Mouse (Mus musculus): ENCODE measurements around the gene Vmn1r85. TPM values are rescaled to one million over a fixed set of nuclear protein-coding genes. Genes with fewer than 3 reads are reported as not detected.
"Not testable (repeated sequence)": the region's sequence is repeated elsewhere in the genome, so short reads cannot be mapped to it uniquely, and the experiment has no call there.

Gene Vmn1r85
- total RNA-seq (2014; rRNA removed) = not detected in 2 replicates
- polyA plus RNA-seq (2012; rRNA removed) = not detected in 2 replicates

DNA sequence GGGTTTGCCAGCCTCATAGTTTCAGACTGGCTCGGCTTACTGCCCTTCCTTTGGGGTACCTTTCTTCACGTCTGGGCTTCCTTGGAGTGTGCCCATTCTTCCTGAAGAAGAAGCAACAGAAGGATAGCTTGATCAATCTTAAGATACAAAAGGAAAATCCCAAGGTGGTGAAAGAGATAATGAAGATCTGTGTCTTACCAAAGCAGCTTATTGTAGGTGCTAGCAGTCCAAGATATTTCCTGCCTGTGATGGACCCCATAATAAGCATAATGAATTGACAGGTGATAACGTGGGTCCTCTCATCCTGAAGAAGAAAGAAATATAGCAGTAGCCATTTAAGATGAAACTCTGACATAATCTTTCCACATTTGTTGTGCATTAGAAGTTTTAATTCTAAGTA, at the start of gene Vmn1r85:
TSS of gene Vmn1r85 (minus strand) at position 101 of the 400 bp plus-strand sequence.
- Histone ChIP-seq H3K4me1 (ENCODE audit: control insufficient read depth, insufficient read depth, low read length) (no peaks in the 10 kb centered on the region), H3K9ac (ENCODE audit: low read depth, low read length) (no peak within 1 kb of the TSS), H3K4me3 (ENCODE audit: insufficient read depth, low read depth, low read length) (no peak within 1 kb of the TSS), H3K79me2 (ENCODE audit: control insufficient read depth, insufficient read depth, low read length) (no peaks in the 10 kb centered on the region), H3K27me3 (ENCODE audit: control insufficient read depth, insufficient read depth, low read length) (no peaks in the 10 kb centered on the region), H3K27ac (replicated peaks; ENCODE audit: insufficient read depth, low read depth, low read length) (no peak within 1 kb of the TSS), H3K36me3 (ENCODE audit: control insufficient read depth, insufficient read depth, low read length) (no peaks in the 10 kb centered on the region)
- DNase-seq (ENCODE audit: extremely low read depth, low read depth, low spot score) = no peak
- TF ChIP-seq CTCF (IDR thresholded peaks at IDR 0.05; ENCODE audit: low read depth, low read length) = no peak
- no peak for TF ChIP-seq POLR2A (IDR thresholded peaks at IDR 0.05; ENCODE audit: extremely low read depth, insufficient read depth, low read length)
- WGBS = 42% methylated on average over 3 of the region's 3 CpGs

GRCm38 (mm10) chr7:13140057-13140456, 45.1 kb upstream of the Vmn1r85 start, which contains the start of gene Vmn1r87:
Gene Vmn1r87, minus strand, starts transcription at chr7:13140157.
- TF ChIP-seq CTCF (IDR thresholded peaks at IDR 0.05; ENCODE audit: low read depth, low read length) = no peak
- TF ChIP-seq POLR2A (IDR thresholded peaks at IDR 0.05; ENCODE audit: extremely low read depth, insufficient read depth, low read length) = no peak
- DNase-seq (ENCODE audit: extremely low read depth, low read depth, low spot score) = no peak
- Histone ChIP-seq H3K27me3 (ENCODE audit: control insufficient read depth, insufficient read depth, low read length) (no peaks in the 10 kb centered on the region), H3K27ac (replicated peaks; ENCODE audit: insufficient read depth, low read depth, low read length) (no peak within 1 kb of the TSS), H3K36me3 (ENCODE audit: control insufficient read depth, insufficient read depth, low read length) (no peaks in the 10 kb centered on the region), H3K4me1 (ENCODE audit: control insufficient read depth, insufficient read depth, low read length) (no peaks in the 10 kb centered on the region), H3K9ac (ENCODE audit: low read depth, low read length) (no peak within 1 kb of the TSS), H3K4me3 (ENCODE audit: insufficient read depth, low read depth, low read length) (no peak within 1 kb of the TSS), H3K79me2 (ENCODE audit: control insufficient read depth, insufficient read depth, low read length) (no peaks in the 10 kb centered on the region)
- 85% methylated on average over 1 of the region's 1 CpGs for WGBS

DNA sequence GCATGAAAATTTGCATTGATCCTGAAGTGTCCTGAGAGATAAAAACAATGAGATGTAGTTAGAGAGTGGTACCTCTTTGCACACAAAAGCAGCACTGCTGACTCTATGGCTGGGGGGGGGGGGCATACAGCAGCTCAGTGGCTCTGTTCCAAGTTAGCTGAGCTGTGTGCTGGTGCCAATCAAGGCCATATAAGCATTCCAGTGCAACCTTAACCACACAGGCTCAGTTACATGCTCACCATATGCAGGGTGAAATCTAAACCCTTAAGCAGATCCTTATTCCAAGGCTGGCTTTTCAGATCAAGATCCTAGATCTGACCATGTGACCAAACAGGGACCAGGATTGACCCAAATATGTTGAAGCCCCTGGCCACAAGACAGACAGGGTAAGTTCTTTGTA, 42.4 kb upstream of the Vmn1r85 start:
- Histone ChIP-seq H3K4me1 (ENCODE audit: control insufficient read depth, insufficient read depth, low read length) (no peaks in the 10 kb centered on the region), H3K4me3 (ENCODE audit: insufficient read depth, low read depth, low read length) (no peak overlapping the region), H3K27me3 (ENCODE audit: control insufficient read depth, insufficient read depth, low read length) (no peaks in the 10 kb centered on the region), H3K36me3 (ENCODE audit: control insufficient read depth, insufficient read depth, low read length) (no peaks in the 10 kb centered on the region), H3K9ac (ENCODE audit: low read depth, low read length) (no peak overlapping the region), H3K27ac (replicated peaks; ENCODE audit: insufficient read depth, low read depth, low read length) (no peak overlapping the region), H3K79me2 (ENCODE audit: control insufficient read depth, insufficient read depth, low read length) (no peaks in the 10 kb centered on the region)
- no peak for TF ChIP-seq POLR2A (IDR thresholded peaks at IDR 0.05; ENCODE audit: extremely low read depth, insufficient read depth, low read length)
- TF ChIP-seq CTCF (IDR thresholded peaks at IDR 0.05; ENCODE audit: low read depth, low read length) = no peak
- DNase-seq (ENCODE audit: extremely low read depth, low read depth, low spot score) = no peak

- WGBS = 82% methylated on average over 2 of the region's 2 CpGs
- Histone ChIP-seq H3K27me3 (ENCODE audit: control insufficient read depth, insufficient read depth, low read length) (no peaks in the 10 kb centered on the region), H3K4me1 (ENCODE audit: control insufficient read depth, insufficient read depth, low read length) (no peaks in the 10 kb centered on the region), H3K36me3 (ENCODE audit: control insufficient read depth, insufficient read depth, low read length) (no peaks in the 10 kb centered on the region), H3K4me3 (ENCODE audit: insufficient read depth, low read depth, low read length) (no peak overlapping the region), H3K79me2 (ENCODE audit: control insufficient read depth, insufficient read depth, low read length) (no peaks in the 10 kb centered on the region), H3K9ac (ENCODE audit: low read depth, low read length) (no peak overlapping the region), H3K27ac (replicated peaks; ENCODE audit: insufficient read depth, low read depth, low read length) (no peak overlapping the region)
- TF ChIP-seq CTCF (IDR thresholded peaks at IDR 0.05; ENCODE audit: low read depth, low read length) (no peak), POLR2A (IDR thresholded peaks at IDR 0.05; ENCODE audit: extremely low read depth, insufficient read depth, low read length) (no peak)
- DNase-seq (ENCODE audit: extremely low read depth, low read depth, low spot score) = no peak
These were observed 36.9 kb upstream of the Vmn1r85 start for GRCm38 (mm10) chr7:13131856-13132255.

DNA sequence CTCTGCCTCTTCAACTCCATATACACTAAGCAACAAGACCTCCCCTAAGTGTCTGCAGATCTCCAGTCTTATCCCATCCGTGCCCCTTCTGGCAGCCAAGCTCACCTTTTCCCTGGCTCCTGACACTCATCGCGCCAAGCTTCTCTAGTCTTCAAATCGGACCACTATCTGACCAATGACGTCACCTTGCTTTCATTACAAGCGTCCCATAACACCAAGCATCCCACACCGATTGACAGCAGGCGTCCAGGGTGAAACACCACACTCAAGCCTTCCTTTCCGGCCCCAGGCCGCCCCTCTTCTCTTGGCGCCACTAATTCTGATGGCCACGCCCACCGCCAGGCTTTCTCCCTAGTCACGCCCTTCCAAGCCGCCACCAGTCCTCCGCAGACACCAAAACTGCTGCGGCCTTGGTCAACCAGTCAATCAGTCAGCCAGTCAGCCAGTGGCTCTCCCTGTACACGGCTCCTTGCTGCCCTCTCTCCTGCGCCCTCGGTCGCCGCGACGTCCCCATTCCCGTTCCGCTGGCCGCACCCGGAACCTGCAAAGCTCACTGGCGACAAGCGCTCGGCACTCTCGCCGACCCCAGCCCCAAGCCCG, 28.7 kb upstream of the Vmn1r85 start:
- H3K27me3 ChIP-seq (ENCODE audit: control insufficient read depth, insufficient read depth, low read length); DNase-seq (ENCODE audit: extremely low read depth, low read depth, low spot score); H3K4me1 ChIP-seq (ENCODE audit: control insufficient read depth, insufficient read depth, low read length); H3K79me2 ChIP-seq (ENCODE audit: control insufficient read depth, insufficient read depth, low read length); H3K9ac ChIP-seq (ENCODE audit: low read depth, low read length); H3K4me3 ChIP-seq (ENCODE audit: insufficient read depth, low read depth, low read length); H3K27ac ChIP-seq (replicated peaks; ENCODE audit: insufficient read depth, low read depth, low read length); H3K36me3 ChIP-seq (ENCODE audit: control insufficient read depth, insufficient read depth, low read length): not testable (repeated sequence)
- WGBS = 5% methylated on average over 19 of the region's 34 CpGs

GRCm38 (mm10) chr7:13119817-13120216, 24.8 kb upstream of the Vmn1r85 start, which contains the start of gene Vmn1r86:
Gene Vmn1r86, minus strand, starts transcription at chr7:13119917.
- no peak for TF ChIP-seq POLR2A (IDR thresholded peaks at IDR 0.05; ENCODE audit: extremely low read depth, insufficient read depth, low read length)
- TF ChIP-seq CTCF (IDR thresholded peaks at IDR 0.05; ENCODE audit: low read depth, low read length) = no peak
- Histone ChIP-seq H3K4me3 (ENCODE audit: insufficient read depth, low read depth, low read length) (no peak within 1 kb of the TSS), H3K9ac (ENCODE audit: low read depth, low read length) (no peak within 1 kb of the TSS), H3K4me1 (ENCODE audit: control insufficient read depth, insufficient read depth, low read length) (no peaks in the 10 kb centered on the region), H3K27ac (replicated peaks; ENCODE audit: insufficient read depth, low read depth, low read length) (no peak within 1 kb of the TSS), H3K79me2 (ENCODE audit: control insufficient read depth, insufficient read depth, low read length) (no peaks in the 10 kb centered on the region), H3K27me3 (ENCODE audit: control insufficient read depth, insufficient read depth, low read length) (no peaks in the 10 kb centered on the region), H3K36me3 (ENCODE audit: control insufficient read depth, insufficient read depth, low read length) (no peaks in the 10 kb centered on the region)
- DNase-seq (ENCODE audit: extremely low read depth, low read depth, low spot score) = no peak

Measured in liver, adult 2 months (tissue).